Mouse (Mus musculus) limb, embryonic 15.5 days (tissue): ENCODE measurements at regions not wholly inside any gene's neighbourhood (a gene's known extent, or its start where the extent isn't known, plus 50 kb on each side); places are given as distances from the start of the nearest gene placed in this dataset.

Experiments
- ATAC-seq: fragments of 200-750 bp; cut with Nextera tagmentation; 2 replicates; pipeline ENCODE4 v1.8.0; 2017; ENCODE audit warnings: low read depth, moderate TSS enrichment; ENCODE audit not compliant: insufficient number of reproducible peaks, low FRiP score, low TSS enrichment
- H3K27ac ChIP-seq: fragments of 300-500 bp; sonication (generic); 2 replicates; pipeline ENCODE4 v1.5.1; 2015; ENCODE audit warnings: moderate library complexity, mild to moderate bottlenecking, inconsistent platforms
- H3K27me3 ChIP-seq: fragments of 300-500 bp; sonication (generic); 2 replicates; pipeline ENCODE4 v1.6.1; 2015; ENCODE audit warnings: inconsistent platforms
- H3K36me3 ChIP-seq: fragments of 300-500 bp; sonication (generic); 2 replicates; pipeline ENCODE4 v1.6.1; 2015; ENCODE audit warnings: inconsistent platforms
- H3K4me1 ChIP-seq: fragments of 300-500 bp; sonication (generic); 2 replicates; pipeline ENCODE4 v1.6.1; 2015; ENCODE audit warnings: inconsistent platforms
- H3K4me2 ChIP-seq: fragments of 300-500 bp; sonication (generic); 2 replicates; pipeline ENCODE4 v1.6.1; 2015; ENCODE audit warnings: mild to moderate bottlenecking, inconsistent platforms
- H3K4me3 ChIP-seq: fragments of 300-500 bp; sonication (generic); 2 replicates; pipeline ENCODE4 v1.5.1; 2015; ENCODE audit warnings: mild to moderate bottlenecking, inconsistent platforms
- H3K9ac ChIP-seq: fragments of 300-500 bp; sonication (generic); 2 replicates; pipeline ENCODE4 v1.6.1; 2015; ENCODE audit warnings: inconsistent platforms
- H3K9me3 ChIP-seq: fragments of 300-500 bp; sonication (generic); 2 replicates; pipeline ENCODE4 v1.6.1; 2016; ENCODE audit warnings: inconsistent platforms
- WGBS: fragments of 180-500 bp; shearing (Covaris S2); methylation state at CpG from one replicate; pipeline ENCODE4 v1.1.7; 2015; 5-methylcytosine and 5-hydroxymethylcytosine counted together

DNA sequence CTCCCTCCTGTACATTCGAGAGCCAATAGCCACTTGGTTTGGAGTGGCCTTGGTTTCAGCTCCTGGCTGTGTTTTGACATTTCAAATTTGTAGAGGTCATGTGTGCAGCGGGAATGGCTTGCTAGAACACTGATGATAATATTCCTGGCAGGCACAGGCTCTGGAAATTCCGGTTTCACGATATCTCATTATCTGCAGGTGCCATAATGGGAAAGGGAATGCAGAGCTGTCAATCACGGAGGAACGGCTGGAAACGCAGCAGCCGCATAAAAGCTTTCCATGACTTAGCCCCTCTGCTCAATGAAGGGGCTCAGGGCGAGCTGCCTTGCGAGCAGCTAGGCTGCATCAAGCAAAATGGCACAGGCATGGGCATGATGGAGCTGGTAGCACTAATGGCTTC lies 251.6 kb downstream of the Tshz3 start:
- H3K36me3 ChIP-seq = no peaks in the 10 kb centered on the region
- no peak overlapping the region for H3K9ac ChIP-seq
- H3K27me3 ChIP-seq = no peaks in the 10 kb centered on the region
- no peak overlapping the region for H3K27ac ChIP-seq
- peaks cover 3% of the 10 kb centered on the region for H3K4me1 ChIP-seq
- no peak overlapping the region for H3K4me2 ChIP-seq
- WGBS = 58% methylated on average over 10 of the region's 10 CpGs
- H3K9me3 ChIP-seq = no peaks in the 10 kb centered on the region
- no peak overlapping the region for H3K4me3 ChIP-seq
- ATAC-seq = no peak

DNA sequence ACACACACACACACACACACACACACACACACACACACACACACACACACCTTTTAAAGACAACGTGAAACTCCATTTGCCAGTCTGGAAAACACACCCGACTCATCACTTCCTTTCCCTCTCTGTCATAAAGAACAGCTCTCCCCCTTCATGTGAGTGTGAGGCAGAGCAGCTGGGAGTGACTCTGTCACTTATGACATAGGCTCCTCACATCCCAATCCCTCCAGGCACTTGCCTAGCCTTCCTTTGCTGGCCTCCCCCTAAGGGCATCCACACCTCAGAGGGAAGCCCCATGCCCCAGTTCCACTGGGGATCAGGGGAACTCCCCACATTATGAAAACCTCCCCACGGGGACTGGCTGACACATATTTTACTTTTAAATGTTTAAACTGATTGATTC lies 257.5 kb downstream of the Tshz3 start:
- Histone ChIP-seq H3K4me2 (no peak overlapping the region), H3K9ac (no peak overlapping the region), H3K4me3 (no peak overlapping the region), H3K27me3 (no peaks in the 10 kb centered on the region), H3K36me3 (no peaks in the 10 kb centered on the region), H3K9me3 (no peaks in the 10 kb centered on the region), H3K4me1 (no peaks in the 10 kb centered on the region), H3K27ac (no peak overlapping the region)
- whole genome bisulfite sequencing = 45% methylated on average over 3 of the region's 3 CpGs
- ATAC-seq = no peak

- no peak overlapping the region for H3K27ac ChIP-seq
- H3K4me3 ChIP-seq = no peak overlapping the region
- 58% methylated on average over 8 of the region's 8 CpGs for WGBS
- no peak overlapping the region for H3K4me2 ChIP-seq
- no peaks in the 10 kb centered on the region for H3K9me3 ChIP-seq
- no peaks in the 10 kb centered on the region for H3K27me3 ChIP-seq
- no peaks in the 10 kb centered on the region for H3K36me3 ChIP-seq
- H3K4me1 ChIP-seq = no peaks in the 10 kb centered on the region
- ATAC-seq = no peak
- no peak overlapping the region for H3K9ac ChIP-seq
Measured at GRCm38 (mm10) chr7:36958255-36958654, 260.3 kb downstream of the Tshz3 start.

- Histone ChIP-seq H3K4me3 (no peak overlapping the region), H3K36me3 (no peaks in the 10 kb centered on the region), H3K9me3 (no peaks in the 10 kb centered on the region), H3K4me1 (peaks cover 3% of the 10 kb centered on the region; the same call in 1 of the 2 replicates), H3K27ac (no peak overlapping the region), H3K27me3 (no peaks in the 10 kb centered on the region), H3K9ac (no peak overlapping the region), H3K4me2 (no peak overlapping the region)
- 47% methylated on average over 7 of the region's 7 CpGs for WGBS
- ATAC-seq = no peak
Measured at GRCm38 (mm10) chr7:36971772-36972171, 273.9 kb downstream of the Tshz3 start.

GRCm38 (mm10) chr7:36973654-36974320 lies 275.9 kb downstream of the Tshz3 start:
- Histone ChIP-seq H3K36me3 (no peaks in the 10 kb centered on the region), H3K4me3 (no peak overlapping the region), H3K9ac (no peak overlapping the region), H3K4me1 (peaks cover 3% of the 10 kb centered on the region; the same call in 1 of the 2 replicates), H3K4me2 (no peak overlapping the region), H3K27ac (no peak overlapping the region), H3K9me3 (no peaks in the 10 kb centered on the region), H3K27me3 (no peaks in the 10 kb centered on the region)
- 47% methylated on average over 10 of the region's 10 CpGs for WGBS
- ATAC-seq = no peak

GRCm38 (mm10) chr7:36974573-36974972 lies 276.7 kb downstream of the Tshz3 start:
- Histone ChIP-seq H3K27me3 (no peaks in the 10 kb centered on the region), H3K4me3 (no peak overlapping the region), H3K36me3 (no peaks in the 10 kb centered on the region), H3K4me2 (no peak overlapping the region), H3K9me3 (no peaks in the 10 kb centered on the region), H3K4me1 (peaks cover 3% of the 10 kb centered on the region; the same call in 1 of the 2 replicates), H3K9ac (no peak overlapping the region), H3K27ac (no peak overlapping the region)
- ATAC-seq = no peak
- WGBS = 46% methylated on average over 4 of the region's 4 CpGs

- H3K4me1 ChIP-seq = peaks cover 3% of the 10 kb centered on the region; the same call in 1 of the 2 replicates
- no peak overlapping the region for H3K4me3 ChIP-seq
- WGBS = 22% methylated on average over 5 of the region's 5 CpGs
- ATAC-seq = no peak
- no peak overlapping the region for H3K4me2 ChIP-seq
- no peaks in the 10 kb centered on the region for H3K27me3 ChIP-seq
- no peaks in the 10 kb centered on the region for H3K36me3 ChIP-seq
- H3K27ac ChIP-seq = no peak overlapping the region
- H3K9ac ChIP-seq = no peak overlapping the region
- no peaks in the 10 kb centered on the region for H3K9me3 ChIP-seq
Measured at GRCm38 (mm10) chr7:36975475-36975874, 277.6 kb downstream of the Tshz3 start.

- Histone ChIP-seq H3K27ac (no peak overlapping the region), H3K4me2 (no peak overlapping the region)
- WGBS = 24% methylated on average over 12 of the region's 12 CpGs
Measured at GRCm38 (mm10) chr7:36977819-36978218, 279.9 kb downstream of the Tshz3 start.

GRCm38 (mm10) chr7:36989380-36989779 lies 291.5 kb downstream of the Tshz3 start:
- H3K4me2 ChIP-seq = no peak overlapping the region
- no peaks in the 10 kb centered on the region for H3K27me3 ChIP-seq
- H3K9me3 ChIP-seq = no peaks in the 10 kb centered on the region
- no peaks in the 10 kb centered on the region for H3K4me1 ChIP-seq
- no peak for ATAC-seq
- H3K27ac ChIP-seq = no peak overlapping the region
- H3K9ac ChIP-seq = no peak overlapping the region
- 81% methylated on average over 1 of the region's 1 CpGs for WGBS
- no peak overlapping the region for H3K4me3 ChIP-seq
- H3K36me3 ChIP-seq = no peaks in the 10 kb centered on the region

More at GRCm38 (mm10) chr7:36977819-36978218, 279.9 kb downstream of the Tshz3 start:
- Histone ChIP-seq H3K36me3 (no peaks in the 10 kb centered on the region), H3K9me3 (no peaks in the 10 kb centered on the region), H3K27me3 (no peaks in the 10 kb centered on the region), H3K4me1 (no peaks in the 10 kb centered on the region), H3K4me3 (no peak overlapping the region), H3K9ac (no peak overlapping the region)
- no peak for ATAC-seq

- Histone ChIP-seq H3K9ac (no peak overlapping the region), H3K4me1 (peaks cover 6% of the 10 kb centered on the region; the same call in 1 of the 2 replicates), H3K27me3 (0 out of 2 replicates have a peak, but pooled peaks cover 2% of the 10 kb centered on the region), H3K4me3 (no peak overlapping the region), H3K27ac (no peak overlapping the region), H3K4me2 (no peak overlapping the region), H3K36me3 (no peaks in the 10 kb centered on the region), H3K9me3 (no peaks in the 10 kb centered on the region)
- WGBS = 63% methylated on average over 5 of the region's 5 CpGs
- no peak for ATAC-seq
Measured at GRCm38 (mm10) chr7:37004601-37005000, 306.7 kb downstream of the Tshz3 start.

DNA sequence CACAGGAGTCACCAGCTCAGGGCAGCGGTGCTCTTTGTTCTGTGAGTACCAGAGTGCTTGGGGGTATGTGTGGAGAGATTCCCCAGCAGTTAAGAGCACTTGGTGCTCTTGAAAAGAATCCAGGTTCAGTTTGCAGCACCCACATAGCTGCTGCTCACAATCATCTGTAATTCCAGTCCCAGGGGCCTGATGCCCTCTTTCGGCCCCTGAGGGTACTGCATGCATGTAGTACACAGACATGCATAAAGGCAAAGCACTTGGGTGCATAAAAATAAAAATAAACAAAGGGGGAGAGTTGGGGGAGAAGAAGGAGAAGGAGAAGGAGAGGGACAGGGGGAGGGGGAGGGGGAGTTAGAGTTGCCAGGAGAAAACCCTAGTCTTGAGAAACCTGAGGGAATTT lies 307.8 kb downstream of the Tshz3 start:
- Histone ChIP-seq H3K36me3 (no peaks in the 10 kb centered on the region), H3K4me2 (no peak overlapping the region), H3K4me3 (no peak overlapping the region), H3K27me3 (0 out of 2 replicates have a peak, but pooled peaks cover 2% of the 10 kb centered on the region), H3K9me3 (no peaks in the 10 kb centered on the region), H3K9ac (no peak overlapping the region), H3K4me1 (peaks cover 8% of the 10 kb centered on the region; the same call in 1 of the 2 replicates), H3K27ac (no peak overlapping the region)
- ATAC-seq = no peak
- WGBS = 93% methylated on average over 2 of the region's 2 CpGs

DNA sequence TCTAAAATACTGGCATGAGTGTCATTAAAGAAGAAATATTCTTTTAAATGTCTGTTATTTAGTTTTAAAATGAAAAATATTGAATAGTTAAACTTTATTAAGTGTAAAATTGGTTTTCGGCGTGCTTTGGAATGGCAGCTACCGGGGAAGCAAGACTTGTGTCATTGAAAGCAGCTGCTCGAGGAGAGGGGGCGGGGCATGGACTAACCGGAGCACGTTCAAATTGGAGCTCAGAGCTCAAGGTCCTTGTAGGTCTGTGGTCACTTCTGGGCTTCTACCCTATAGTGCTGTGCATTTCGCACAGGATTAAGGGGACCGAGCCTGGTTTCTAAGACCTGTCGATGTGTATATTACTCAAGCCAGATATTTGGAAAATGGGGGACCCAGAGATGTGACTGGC lies 309.0 kb downstream of the Tshz3 start:
- H3K27ac ChIP-seq = no peak overlapping the region
- WGBS = 38% methylated on average over 10 of the region's 10 CpGs
- H3K27me3 ChIP-seq = 0 out of 2 replicates have a peak, but pooled peaks cover 2% of the 10 kb centered on the region
- ATAC-seq = no peak
- no peak overlapping the region for H3K4me3 ChIP-seq
- no peaks in the 10 kb centered on the region for H3K36me3 ChIP-seq
- H3K4me2 ChIP-seq = no peak overlapping the region
- H3K9ac ChIP-seq = no peak overlapping the region
- H3K4me1 ChIP-seq = peaks cover 17% of the 10 kb centered on the region
- H3K9me3 ChIP-seq = no peaks in the 10 kb centered on the region
